Mouse (Mus musculus): Measurements from ENCODE around the gene Tnfrsf11a.

DNA sequence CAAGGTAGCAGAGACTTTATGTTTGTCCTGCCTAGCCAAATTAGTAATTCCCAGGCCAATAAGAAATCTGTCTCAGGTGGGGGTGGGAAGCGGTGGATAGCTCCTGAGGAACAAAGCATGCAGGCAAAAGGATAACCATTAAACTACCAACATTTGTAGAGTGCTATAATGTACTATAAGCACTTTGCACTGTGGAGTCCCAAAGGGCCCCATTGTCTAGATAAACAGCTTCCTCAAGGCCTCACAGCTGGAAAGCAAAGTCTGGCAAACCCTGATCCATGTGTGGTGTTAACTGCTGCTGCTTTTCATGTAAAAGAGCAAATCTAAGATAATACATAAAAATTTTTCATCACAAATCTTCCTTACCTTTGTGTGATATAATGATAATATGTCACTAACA lies 27.6 kb upstream of the Tnfrsf11a start:
- TF ChIP-seq CTCF (IDR thresholded peaks at IDR 0.05; ENCODE audit: low read depth, low read length) (no peak), TAL1 (conservative IDR thresholded peaks at IDR 0.05; ENCODE audit: low read depth, low read length) (no peak), GATA1 (IDR thresholded peaks at IDR 0.05; ENCODE audit: borderline replicate concordance, low read length) (no peak), POLR2AphosphoS5 (IDR thresholded peaks at IDR 0.05; ENCODE audit: insufficient replicate concordance, low read depth, low read length) (no peak), GATA2 (IDR thresholded peaks at IDR 0.05; ENCODE audit: borderline replicate concordance, low read depth, low read length) (no peak)
